Mouse (Mus musculus) embryo, embryonic 11.5 days (tissue): ENCODE results near the gene Pnpo.

ENCODE experiments used
- DNase-seq: peaks from one replicate; pipeline ENCODE4 v3.0.0-alpha.2; 2012; ENCODE audit warnings: low read depth, low spot score

Gene Pnpo

DNA sequence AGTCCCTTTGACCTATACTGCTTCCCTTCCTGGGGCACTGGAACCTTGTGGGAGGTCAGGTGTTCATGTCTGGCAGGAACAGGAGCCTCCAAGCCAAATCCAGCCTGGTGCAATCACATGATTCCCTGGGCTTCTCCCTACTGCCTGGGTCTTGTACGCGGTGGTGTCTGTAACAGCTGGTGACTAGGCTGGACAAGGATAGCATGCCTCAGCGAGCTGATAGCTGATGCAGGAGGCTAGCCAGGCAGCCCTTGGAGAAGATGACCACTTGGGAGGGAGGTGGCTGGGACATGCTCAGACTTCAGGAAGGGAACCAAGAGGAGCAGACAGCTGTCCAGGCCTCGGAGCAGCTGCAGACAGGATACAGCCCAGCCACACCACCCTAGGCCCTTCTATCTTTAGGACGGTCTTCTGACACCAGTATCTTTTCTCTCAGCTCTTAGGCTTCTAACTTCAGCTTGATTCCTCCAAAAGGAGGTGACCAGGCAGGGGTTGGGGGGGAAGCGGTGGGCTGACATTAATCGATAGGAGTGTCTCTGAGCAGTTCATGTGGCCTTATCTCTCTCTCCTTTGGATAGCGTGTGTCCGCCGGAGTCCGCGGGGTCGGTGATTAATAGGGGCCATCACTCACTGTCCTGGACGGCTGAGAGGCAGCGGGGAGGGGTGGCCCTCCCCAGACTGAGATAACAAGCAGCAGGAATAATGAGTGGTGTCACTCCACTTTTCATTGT lies 37.2 kb downstream of the Pnpo start:
- no peak for DNase-seq

DNA sequence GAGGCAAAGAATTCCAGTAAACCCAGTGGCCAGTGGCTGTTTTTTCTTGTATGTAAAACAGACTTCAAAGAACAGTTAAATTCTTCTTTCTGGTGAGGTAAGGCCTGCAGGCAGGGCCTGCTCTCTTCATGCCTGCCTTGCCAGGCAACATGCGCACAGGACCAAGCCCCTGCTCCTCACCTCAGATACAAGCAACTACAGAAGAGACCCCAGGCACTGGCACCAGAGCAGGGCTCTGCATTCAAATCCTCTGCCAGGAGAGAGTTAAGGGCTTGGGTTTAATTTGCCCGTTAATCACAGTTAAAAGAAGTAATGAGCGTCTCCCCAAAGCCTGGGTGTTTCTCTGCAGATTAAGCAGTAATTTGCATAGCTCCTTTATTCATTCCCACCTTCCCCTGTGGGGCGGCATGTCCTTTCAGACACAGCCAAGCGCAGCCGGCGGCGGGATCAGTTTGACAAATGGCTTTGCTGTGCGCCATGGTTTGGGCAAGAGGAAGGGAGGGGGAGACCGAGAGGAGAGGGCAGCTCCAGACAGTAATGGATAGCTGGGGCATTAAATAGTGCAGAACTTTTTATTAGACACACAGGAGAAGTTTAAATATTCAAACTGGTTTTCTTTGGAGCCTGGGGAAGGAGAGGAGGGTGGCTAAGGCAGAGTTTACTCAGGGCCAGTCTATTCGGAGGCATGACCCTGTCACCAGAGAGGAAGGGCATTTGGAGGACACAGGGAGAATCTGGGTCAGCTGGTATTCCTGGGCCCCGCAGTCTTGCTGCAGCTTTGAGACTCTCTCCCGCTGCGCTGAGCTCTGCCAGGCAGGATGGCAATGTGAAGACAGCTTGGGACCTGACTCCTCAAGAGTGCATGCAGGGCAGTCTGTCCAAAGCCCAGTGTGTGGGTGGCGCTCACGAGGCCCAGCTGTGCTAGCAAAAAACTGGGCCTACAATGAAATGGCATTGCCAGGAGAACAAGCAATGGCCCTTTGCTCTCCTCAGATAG lies 40.8 kb downstream of the Pnpo start:
- DNase-seq: peak; percentile 67

DNA sequence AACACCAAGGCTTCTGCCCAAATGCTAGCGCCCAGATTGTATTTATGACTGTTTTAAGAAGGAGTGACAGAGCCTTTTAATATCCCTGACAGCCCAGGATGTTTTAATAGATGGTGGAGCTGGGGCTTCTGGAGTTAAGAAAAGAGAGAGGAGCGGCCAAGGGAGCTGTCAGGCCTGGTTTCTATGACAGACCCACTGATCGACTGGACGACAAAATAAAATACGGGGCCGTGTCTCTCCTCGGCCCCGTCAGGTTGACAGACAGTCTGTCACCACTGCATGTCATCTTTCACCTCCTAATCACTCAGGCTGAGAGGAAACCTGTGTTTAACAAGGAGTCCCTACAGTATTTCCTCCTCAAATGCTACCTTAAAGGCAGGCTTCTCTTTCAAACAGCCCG lies 42.5 kb downstream of the Pnpo start:
- DNase-seq: no peak

GRCm38 (mm10) chr11:96899449-96900306 lies 44.1 kb downstream of the Pnpo start:
- DNase-seq: no peak

DNA sequence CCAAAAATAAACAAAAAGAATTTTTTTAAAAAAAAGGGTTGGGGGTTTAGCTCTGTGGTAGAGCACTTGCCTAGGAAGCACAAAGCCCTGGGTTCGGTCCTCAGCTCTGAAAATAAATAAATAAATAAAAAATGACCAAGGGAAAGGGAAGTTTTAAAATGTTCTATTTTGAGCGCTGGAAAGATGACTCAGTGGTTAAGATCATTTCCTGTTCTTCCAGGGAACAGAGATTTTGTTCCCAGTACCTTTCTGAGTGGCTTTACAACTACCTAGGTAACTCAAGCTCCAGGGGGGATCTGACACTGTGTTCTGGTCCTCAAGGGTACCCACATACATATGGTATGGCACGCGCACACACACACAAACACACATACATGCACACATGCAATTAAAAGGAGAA lies 47.9 kb downstream of the Pnpo start:
- DNase-seq: no peak

DNA sequence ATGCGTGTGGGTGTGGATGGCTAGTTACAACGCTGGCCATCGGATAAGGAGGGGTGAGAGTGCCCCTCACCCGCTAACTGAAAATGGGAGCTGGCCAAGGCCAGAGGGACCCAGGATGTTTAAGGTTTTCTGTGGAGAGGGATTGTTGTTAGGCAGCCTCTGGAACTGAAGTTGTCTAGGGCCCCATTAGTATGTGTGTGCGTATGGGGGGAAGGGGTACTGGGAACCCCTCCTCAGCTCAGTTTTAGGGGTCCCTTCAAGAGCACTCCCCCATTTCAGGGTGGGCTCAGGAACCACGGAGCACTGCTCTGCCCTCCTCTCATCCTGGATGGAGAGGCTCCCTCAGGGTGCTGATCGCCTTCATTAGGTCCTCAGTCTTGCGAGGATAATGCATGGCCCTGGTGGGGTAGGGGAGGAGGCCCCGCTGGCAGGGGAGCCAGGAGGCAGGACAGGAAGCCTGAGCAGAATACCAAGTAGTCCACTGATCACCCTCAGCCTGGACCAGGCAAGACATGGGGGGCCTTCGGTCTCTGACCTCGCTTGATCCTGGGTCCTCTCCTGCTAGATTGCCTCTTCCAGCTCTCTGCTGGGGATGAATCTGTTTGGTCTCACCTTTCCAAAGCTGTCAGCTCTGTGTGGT lies 50.5 kb downstream of the Pnpo start:
- DNase-seq: no peak

- no peak for DNase-seq
These were observed 51.8 kb downstream of the Pnpo start for GRCm38 (mm10) chr11:96891784-96892527.
